Mouse (Mus musculus) T-cell, adult 66 days (primary cell): ENCODE data around the gene Adamtsl4. TPM values are rescaled to one million over a fixed set of nuclear protein-coding genes. Genes with fewer than 3 reads are reported as not detected.

Experiments used
- total RNA-seq, 2 experiments: library from RNA; stranded (reverse); gene quantifications; 3 replicates in 1 of 2; 4 replicates in 1 of 2; pipeline ENCODE4 v1.2.4; 2023

Gene Adamtsl4
- total RNA-seq, result 10 to 100 TPM in 1 of 2 experiments, 1 to 10 TPM in 1; 7.9 to 11.6 TPM

DNA sequence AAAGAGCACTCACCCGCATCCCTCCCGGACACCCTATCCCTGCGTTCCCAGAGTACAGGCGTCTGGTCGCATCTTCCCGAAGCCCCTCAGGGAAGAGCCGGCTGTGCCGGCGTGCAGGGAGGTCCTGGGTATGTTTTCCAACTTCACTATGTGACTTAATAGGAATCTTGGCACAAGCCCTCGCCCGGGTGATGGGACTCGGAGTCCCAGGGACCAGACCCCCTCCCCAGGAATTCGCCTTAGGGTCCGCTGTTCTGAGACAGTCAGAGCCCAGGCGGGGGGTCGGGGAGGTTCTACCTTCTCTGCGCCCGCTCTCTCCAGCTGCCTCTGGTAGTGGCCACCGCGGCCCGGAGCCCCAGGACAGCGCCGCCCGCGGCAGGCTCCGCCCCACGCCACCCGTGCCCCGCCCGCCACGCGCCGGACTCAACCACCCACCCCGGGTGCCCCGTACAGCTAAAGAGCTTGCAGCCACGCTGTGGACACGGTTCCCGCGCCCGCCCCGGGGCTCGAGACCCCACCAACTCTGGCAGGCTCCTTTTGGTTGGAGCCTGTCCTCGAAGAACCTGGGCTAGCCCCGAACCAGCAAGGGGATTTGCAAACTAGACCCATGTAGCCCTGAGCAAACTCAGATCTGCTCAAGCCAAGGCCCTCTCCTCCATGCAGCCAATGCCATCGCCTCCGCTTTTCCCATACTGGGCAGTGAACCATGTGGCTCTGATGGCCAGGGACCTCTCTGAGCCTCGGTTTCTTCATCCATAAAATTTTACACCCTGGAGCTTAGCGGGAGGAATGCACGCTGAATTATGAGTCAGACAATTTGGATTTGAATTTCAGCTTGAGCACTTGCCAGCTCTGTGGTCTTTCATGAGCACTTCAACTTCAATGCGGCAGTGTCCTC is at the start of gene Adamtsl4:
Adamtsl4 (minus strand) TSS at position 394 of the 898 bp plus-strand sequence.

DNA sequence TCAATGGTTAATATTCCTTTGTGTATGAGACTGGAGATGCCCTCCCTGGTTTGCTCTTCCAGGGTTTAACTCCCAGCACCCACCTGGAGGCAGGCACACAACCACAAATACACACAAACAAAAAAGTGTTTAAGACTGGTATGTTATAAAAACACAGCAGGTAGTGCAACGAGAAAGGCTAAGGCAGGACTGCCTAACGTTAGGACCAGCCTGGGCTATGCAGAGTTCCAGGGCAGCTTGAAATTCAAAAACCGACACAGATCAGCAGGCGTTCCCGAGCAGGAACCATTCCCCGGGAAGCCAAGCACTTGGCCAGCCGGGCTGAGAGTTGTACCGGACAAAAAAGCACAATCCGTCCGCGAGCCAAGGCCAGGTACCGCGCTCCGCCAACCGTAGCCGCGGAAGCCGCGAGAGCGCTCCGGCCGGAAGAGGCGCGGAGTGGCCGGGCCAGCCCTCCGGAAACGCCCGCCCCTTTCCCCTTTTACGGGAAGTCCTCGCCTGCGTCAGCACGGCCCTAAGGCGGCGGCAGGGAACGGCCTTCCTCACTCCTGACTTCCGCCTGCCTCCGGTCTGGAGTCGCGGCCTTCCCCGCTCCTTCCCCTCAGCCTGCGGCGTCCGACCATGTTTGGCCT is 29.4 kb downstream of the Adamtsl4 start, which contains the start of gene Mcl1:
Mcl1 (plus strand) TSS at position 553 of the 632 bp plus-strand sequence.

Other genes with a start within 250 kb of the Adamtsl4 start
- gene Ctsk, start 188.7 kb downstream of the Adamtsl4 start, total RNA-seq, result 1 to 10 TPM; 3.0 TPM
- 10 to 100 TPM; 90.7 to 96.5 TPM for gene Ctss, start 161.1 kb downstream of the Adamtsl4 start, total RNA-seq
- gene Hormad1, start 128.2 kb downstream of the Adamtsl4 start, total RNA-seq, result not detected
- gene Golph3l, start 99.0 kb downstream of the Adamtsl4 start, total RNA-seq, result 10 to 100 TPM; 27.9 to 28.1 TPM
- 10 to 100 TPM; 98.2 to 99.3 TPM for gene Ensa, start 62.9 kb downstream of the Adamtsl4 start, total RNA-seq
- 100 to 1,000 TPM; 312 to 327 TPM for gene Mcl1, start 29.1 kb downstream of the Adamtsl4 start, total RNA-seq
- 100 to 1,000 TPM in 1 of 2 experiments, 10 to 100 TPM in 1; 98.0 to 103 TPM for gene Ecm1, start 51.7 kb upstream of the Adamtsl4 start, total RNA-seq
- 100 to 1,000 TPM; 128 to 134 TPM for gene Tars2, start 72.3 kb upstream of the Adamtsl4 start, total RNA-seq
- gene Rprd2, start 130.9 kb upstream of the Adamtsl4 start, total RNA-seq, result 100 to 1,000 TPM; 107 to 116 TPM
- gene Prpf3, start 168.0 kb upstream of the Adamtsl4 start, total RNA-seq, result 10 to 100 TPM; 82.0 to 90.5 TPM
- 100 to 1,000 TPM in 1 of 2 experiments, 10 to 100 TPM in 1; 95.6 to 108 TPM for gene Mrps21, start 183.6 kb upstream of the Adamtsl4 start, total RNA-seq
- 10 to 100 TPM; 12.9 to 18.1 TPM for gene Ciart, start 194.3 kb upstream of the Adamtsl4 start, total RNA-seq
- gene BC028528, start 204.1 kb upstream of the Adamtsl4 start, total RNA-seq, result under 1 TPM in 1 of 2 experiments, not detected in 1; 0.96 TPM
- 10 to 100 TPM; 49.9 to 71.5 TPM for gene Aph1a, start 206.1 kb upstream of the Adamtsl4 start, total RNA-seq
- gene Car14, start 216.8 kb upstream of the Adamtsl4 start, total RNA-seq, result not detected
- gene Anp32e, start 241.3 kb upstream of the Adamtsl4 start, total RNA-seq, result 100 to 1,000 TPM; 102 to 115 TPM